Mouse (Mus musculus) spleen, adult 2 months (tissue): ENCODE measurements around the gene Acadl. TPM values are rescaled to one million over a fixed set of nuclear protein-coding genes. Genes with fewer than 3 reads are reported as not detected.

Source experiments
- DNase-seq, 2 experiments: peaks; one replicate each; pipeline versions ENCODE4 v3.0.0 to v3.0.0-alpha.2; 2012 to 2021; ENCODE audit warnings: low spot score in 2 of 2, low read depth in 1 of 2
- H3K27ac ChIP-seq: fragments of 200-500 bp; 2 replicates; pipeline ENCODE4 v1.5.1; 2012; ENCODE audit warnings: low read length, inconsistent platforms; ENCODE audit not compliant: insufficient read depth
- H3K27me3 ChIP-seq: fragments of 200-500 bp; 2 replicates; pipeline ENCODE4 v1.6.1; 2012; ENCODE audit warnings: mild to moderate bottlenecking, moderate library complexity, low read length, inconsistent platforms; ENCODE audit not compliant: control insufficient read depth, insufficient read depth
- H3K36me3 ChIP-seq: fragments of 200-500 bp; 2 replicates; pipeline ENCODE4 v1.6.1; 2012; ENCODE audit warnings: mild to moderate bottlenecking, low read length, inconsistent platforms; ENCODE audit not compliant: control insufficient read depth, insufficient read depth
- H3K4me1 ChIP-seq: fragments of 200-500 bp; 2 replicates; pipeline ENCODE4 v1.6.1; 2011; ENCODE audit warnings: inconsistent platforms; ENCODE audit not compliant: control insufficient read depth, insufficient read depth, insufficient read length
- H3K4me3 ChIP-seq: fragments of 200-500 bp; 2 replicates; pipeline ENCODE4 v1.5.1; 2011; ENCODE audit warnings: mild to moderate bottlenecking, inconsistent platforms; ENCODE audit not compliant: insufficient read depth, insufficient read length; ENCODE audit errors: extremely low read depth
- CTCF ChIP-seq: fragments of 200-500 bp; IDR thresholded peaks from 2 replicates; pipeline ENCODE4 v1.5.1; 2011; ENCODE audit warnings: mild to moderate bottlenecking, inconsistent platforms; ENCODE audit not compliant: insufficient read depth, insufficient read length, insufficient replicate concordance; ENCODE audit errors: extremely low read depth
- POLR2A ChIP-seq: fragments of 200-500 bp; IDR thresholded peaks from 2 replicates; pipeline ENCODE4 v1.6.1; 2011; ENCODE audit warnings: low read depth, low read length, inconsistent platforms
- WGBS: fragments of 180-500 bp; shearing (Covaris S2); methylation state at CpG from one replicate; pipeline ENCODE4 v1.1.7; 2018; 5-methylcytosine and 5-hydroxymethylcytosine counted together
- polyA plus RNA-seq: library from polyadenylated mRNA; depleted of rRNA; stranded (reverse); fragments of >200 nt; gene quantifications from 2 replicates; pipeline ENCODE4 v1.2.3, GENCODE M21; 2012

Gene Acadl
- polyA plus RNA-seq, 1 experiment, result 11.4 TPM

DNA sequence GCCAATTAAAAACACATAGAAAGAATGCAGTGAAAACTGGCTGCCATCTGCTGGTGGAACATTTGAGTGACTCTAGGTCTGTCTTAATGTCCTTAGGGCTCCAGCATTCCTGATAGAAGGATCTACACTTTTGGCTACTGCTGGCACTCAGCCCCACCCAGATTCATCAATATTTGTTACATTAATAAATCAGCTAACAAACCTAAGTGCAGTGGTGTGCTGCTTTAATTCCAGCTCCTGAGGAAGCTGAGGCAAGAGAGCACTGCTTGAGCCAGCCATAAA lies 32.7 kb upstream of the Acadl start:
- DNase-seq, result peak in 1 of 2 experiments; percentile 7
- no peak overlapping the region for H3K27ac ChIP-seq
- no peaks in the 10 kb centered on the region for H3K27me3 ChIP-seq
- TF ChIP-seq POLR2A (no peak), CTCF (no peak)
- H3K4me1 ChIP-seq, result no peaks in the 10 kb centered on the region
- H3K4me3 ChIP-seq, result no peak overlapping the region
- no peaks in the 10 kb centered on the region for H3K36me3 ChIP-seq

GRCm38 (mm10) chr1:66895093-66895836 lies 32.2 kb upstream of the Acadl start:
- H3K4me3 ChIP-seq, result no peak overlapping the region
- no peaks in the 10 kb centered on the region for H3K36me3 ChIP-seq
- H3K4me1 ChIP-seq, result no peaks in the 10 kb centered on the region
- DNase-seq, result no peak
- WGBS, result 68% methylated on average over 6 of the region's 6 CpGs
- H3K27ac ChIP-seq, result no peak overlapping the region
- no peak for TF ChIP-seq CTCF
- no peak for TF ChIP-seq POLR2A
- H3K27me3 ChIP-seq, result no peaks in the 10 kb centered on the region

- DNase-seq, result no peak
- Histone ChIP-seq H3K27me3 (no peaks in the 10 kb centered on the region), H3K4me1 (no peaks in the 10 kb centered on the region), H3K4me3 (no peak overlapping the region), H3K36me3 (no peaks in the 10 kb centered on the region), H3K27ac (no peak overlapping the region)
- WGBS, result 93% methylated on average over 1 of the region's 1 CpGs
- TF ChIP-seq POLR2A (no peak), CTCF (no peak)
These were observed 24.1 kb upstream of the Acadl start for GRCm38 (mm10) chr1:66887175-66887574.

- TF ChIP-seq POLR2A, result no peak
- TF ChIP-seq CTCF, result no peak
- DNase-seq, result no peak
- H3K36me3 ChIP-seq, result no peaks in the 10 kb centered on the region
These were observed 17.1 kb upstream of the Acadl start for GRCm38 (mm10) chr1:66880217-66880616.

DNA sequence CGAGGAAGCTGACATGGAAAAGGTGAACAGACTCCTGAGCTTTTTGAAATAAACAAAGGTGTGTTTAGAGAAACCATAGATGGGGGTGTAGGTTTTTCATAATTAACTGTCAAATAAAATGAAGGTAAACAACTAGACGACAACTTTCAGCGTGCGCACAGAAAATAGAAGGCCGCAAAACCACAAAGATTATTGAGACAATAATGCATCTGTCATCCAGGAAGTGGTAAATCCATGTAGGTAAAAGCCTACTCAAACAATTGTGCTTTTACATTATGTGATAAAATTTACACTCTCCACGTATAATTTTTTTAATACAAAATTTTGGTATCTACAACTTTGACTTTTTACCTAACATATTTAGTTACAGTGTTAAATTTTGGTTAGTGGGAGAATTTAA lies 11.7 kb upstream of the Acadl start:
- TF ChIP-seq CTCF (no peak), POLR2A (no peak)
- no peak overlapping the region for H3K27ac ChIP-seq
- 75% methylated on average over 6 of the region's 6 CpGs for WGBS

More at GRCm38 (mm10) chr1:66880217-66880616, 17.1 kb upstream of the Acadl start:
- 95% methylated on average over 2 of the region's 2 CpGs for WGBS
- H3K27me3 ChIP-seq, result no peaks in the 10 kb centered on the region
- H3K4me1 ChIP-seq, result no peaks in the 10 kb centered on the region
- no peak overlapping the region for H3K4me3 ChIP-seq
- H3K27ac ChIP-seq, result no peak overlapping the region

DNA sequence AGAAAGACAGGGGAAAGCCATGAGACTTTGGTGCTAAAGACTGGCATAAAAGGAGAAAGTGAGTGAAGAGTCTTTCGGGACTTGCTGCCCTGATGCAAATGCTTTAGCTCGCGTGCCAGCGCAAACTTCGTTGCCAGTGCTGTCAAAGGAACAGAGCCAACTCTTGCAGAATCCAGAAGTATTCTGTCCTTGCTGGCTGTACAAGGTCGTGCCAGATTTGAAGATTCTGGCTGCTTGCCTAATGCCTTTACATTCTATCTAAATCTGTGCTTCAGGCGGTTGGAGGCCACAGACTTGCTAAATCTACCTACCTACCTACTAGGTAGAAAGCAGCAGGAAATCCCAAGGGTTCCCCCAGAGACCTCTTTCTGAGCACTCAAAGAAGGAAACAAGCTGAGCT lies 8.5 kb upstream of the Acadl start:
- Histone ChIP-seq H3K27me3 (no peaks in the 10 kb centered on the region), H3K4me1 (no peaks in the 10 kb centered on the region), H3K4me3 (no peak overlapping the region), H3K36me3 (no peaks in the 10 kb centered on the region), H3K27ac (no peak overlapping the region)
- no peak for TF ChIP-seq CTCF
- TF ChIP-seq POLR2A, result no peak
- 87% methylated on average over 7 of the region's 7 CpGs for WGBS
- DNase-seq, result no peak

More for the DNA sequence above, 11.7 kb upstream of the Acadl start:
- H3K36me3 ChIP-seq, result no peaks in the 10 kb centered on the region
- H3K4me1 ChIP-seq, result no peaks in the 10 kb centered on the region
- H3K4me3 ChIP-seq, result no peak overlapping the region
- no peaks in the 10 kb centered on the region for H3K27me3 ChIP-seq
- DNase-seq, result no peak

- H3K27me3 ChIP-seq, result no peaks in the 10 kb centered on the region
- H3K36me3 ChIP-seq, result no peaks in the 10 kb centered on the region
- WGBS, result 60% methylated on average over 4 of the region's 4 CpGs
- peaks cover 5% of the 10 kb centered on the region for H3K4me1 ChIP-seq
- H3K27ac ChIP-seq, result no peak overlapping the region
- no peak for DNase-seq
- no peak overlapping the region for H3K4me3 ChIP-seq
- TF ChIP-seq POLR2A, result no peak
- TF ChIP-seq CTCF, result no peak
These were observed 2.6 kb upstream of the Acadl start for GRCm38 (mm10) chr1:66865633-66866032.
